Mouse (Mus musculus) retina, postnatal 7 days (tissue): ENCODE measurements around the gene Srxn1.
A peak's percentile ranks its signal among the peaks of the same experiment; 100 is the strongest.

Source experiments
- DNase-seq: peaks from one replicate; pipeline ENCODE4 v3.0.0-alpha.2; 2012; ENCODE audit warnings: low read depth, low spot score

The Srxn1 gene

GRCm38 (mm10) chr2:152119228-152119865, 14.0 kb downstream of the Srxn1 start:
- DNase-seq: no peak

GRCm38 (mm10) chr2:152122896-152123295, 17.6 kb downstream of the Srxn1 start:
- no peak for DNase-seq

- DNase-seq: no peak
Observed at GRCm38 (mm10) chr2:152128597-152128996, 23.3 kb downstream of the Srxn1 start.

GRCm38 (mm10) chr2:152129778-152130177, 24.5 kb downstream of the Srxn1 start:
- DNase-seq: no peak

GRCm38 (mm10) chr2:152132016-152132415, 26.7 kb downstream of the Srxn1 start:
- no peak for DNase-seq

GRCm38 (mm10) chr2:152132691-152133090, 27.4 kb downstream of the Srxn1 start:
- DNase-seq: no peak

- no peak for DNase-seq
Observed at GRCm38 (mm10) chr2:152139191-152139987, 34.1 kb downstream of the Srxn1 start.

- DNase-seq: no peak
Observed at GRCm38 (mm10) chr2:152140941-152141340, 35.6 kb downstream of the Srxn1 start.

- no peak for DNase-seq
Observed at GRCm38 (mm10) chr2:152141491-152141890, 36.2 kb downstream of the Srxn1 start.

GRCm38 (mm10) chr2:152142046-152142445, 36.7 kb downstream of the Srxn1 start:
- DNase-seq: peak; percentile 8

GRCm38 (mm10) chr2:152142571-152142970, 37.3 kb downstream of the Srxn1 start:
- no peak for DNase-seq

- peak; percentile 25 for DNase-seq
Observed at GRCm38 (mm10) chr2:152143279-152144157, 38.2 kb downstream of the Srxn1 start, which contains the start of gene Tcf15. Tcf15 (plus strand) TSS chr2:152143561.

- DNase-seq: no peak
Observed at GRCm38 (mm10) chr2:152144158-152144450, 38.8 kb downstream of the Srxn1 start.

- no peak for DNase-seq
Observed at GRCm38 (mm10) chr2:152144501-152144900, 39.2 kb downstream of the Srxn1 start.

GRCm38 (mm10) chr2:152145711-152146110, 40.4 kb downstream of the Srxn1 start:
- DNase-seq: no peak

- DNase-seq: no peak
Observed at GRCm38 (mm10) chr2:152147079-152147478, 41.8 kb downstream of the Srxn1 start.

- DNase-seq: no peak
Observed at GRCm38 (mm10) chr2:152148675-152149074, 43.4 kb downstream of the Srxn1 start.

- no peak for DNase-seq
Observed at GRCm38 (mm10) chr2:152149891-152150290, 44.6 kb downstream of the Srxn1 start.

- no peak for DNase-seq
Observed at GRCm38 (mm10) chr2:152150373-152150772, 45.1 kb downstream of the Srxn1 start.

- no peak for DNase-seq
Observed at GRCm38 (mm10) chr2:152153361-152153760, 48.0 kb downstream of the Srxn1 start.

GRCm38 (mm10) chr2:152155414-152156208, 50.3 kb downstream of the Srxn1 start:
- no peak for DNase-seq
